Comparison of ENCODE assay signal across 16 mouse cellular contexts in the genomic region with DNA sequence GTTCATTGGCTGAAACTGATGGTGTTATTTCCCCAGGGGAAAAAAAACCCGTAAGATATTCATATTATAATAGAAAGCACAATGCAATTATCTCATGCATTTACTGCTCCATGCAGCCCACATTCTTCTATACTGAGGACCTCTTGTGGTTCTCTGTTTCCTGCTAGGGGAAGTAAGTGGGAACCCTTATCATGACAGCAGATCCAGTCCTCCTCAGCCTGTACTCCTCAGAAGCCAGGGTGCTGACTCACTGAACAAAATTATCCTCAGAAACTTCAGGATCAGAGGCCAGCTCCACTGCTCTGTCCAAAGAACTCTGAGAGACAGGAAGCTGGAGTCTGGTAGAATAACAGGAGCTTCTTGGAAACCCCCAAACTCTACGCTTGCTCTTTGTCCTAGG. TPM values are rescaled to one million over a fixed set of nuclear protein-coding genes. Genes with fewer than 3 reads are reported as not detected.
DNase-seq lines count a peak whose midpoint lies in the region; ATAC-seq lines count a peak whose summit lies in the region.
"Had no signal": no experiment of that assay in that cellular context is flagged by ENCODE, and none has a peak within 500 bp of the region (broad histone marks: within the 10 kb centered on the region; RNA-seq: fewer than 3 reads in every experiment).

No protein-coding gene starts in this region.

- no peak overlapping the region for H3K4me2 ChIP-seq in liver, embryonic 11.5 days
- H3K4me2 ChIP-seq in liver, embryonic 13.5 days = no peak overlapping the region
- no peak overlapping the region for H3K4me2 ChIP-seq in midbrain, embryonic 15.5 days
- H3K4me2 ChIP-seq: forebrain, embryonic 12.5 days; intestine, embryonic 15.5 days; limb, embryonic 15.5 days; neural tube, embryonic 13.5 days; stomach, embryonic 15.5 days had no signal

- H3K4me3 ChIP-seq in liver, embryonic 11.5 days (ENCODE audit: low read depth, low read length) = no peak overlapping the region
- H3K4me3 ChIP-seq in liver, embryonic 13.5 days (replicated peaks) = no peak overlapping the region
- H3K4me3 ChIP-seq in midbrain, embryonic 15.5 days = no peak overlapping the region
- H3K4me3 ChIP-seq: forebrain, embryonic 12.5 days; hindbrain, embryonic 10.5 days; intestine, embryonic 15.5 days; limb, embryonic 15.5 days; neural tube, embryonic 13.5 days; stomach, embryonic 15.5 days had no signal

- 36% methylated on average over 2 of the region's 2 CpGs for WGBS in liver, embryonic 11.5 days
- 11% methylated on average over 2 of the region's 2 CpGs for WGBS in liver, embryonic 13.5 days (ENCODE audit: insufficient replicate concordance)
- 76% methylated on average over 2 of the region's 2 CpGs for WGBS in midbrain, embryonic 15.5 days

- no peaks in the 10 kb centered on the region for H3K9me3 ChIP-seq in liver, embryonic 11.5 days (ENCODE audit: control insufficient read depth, low read length)
- H3K9me3 ChIP-seq in liver, embryonic 13.5 days (replicated peaks) = no peaks in the 10 kb centered on the region
- H3K9me3 ChIP-seq in midbrain, embryonic 15.5 days = no peaks in the 10 kb centered on the region
- H3K9me3 ChIP-seq: forebrain, embryonic 12.5 days; hindbrain, embryonic 10.5 days; intestine, embryonic 15.5 days; limb, embryonic 15.5 days; neural tube, embryonic 13.5 days; stomach, embryonic 15.5 days had no signal

- no peaks in the 10 kb centered on the region for H3K36me3 ChIP-seq in liver, embryonic 11.5 days (ENCODE audit: control insufficient read depth, insufficient read depth, low read length)
- no peaks in the 10 kb centered on the region for H3K36me3 ChIP-seq in liver, embryonic 13.5 days
- H3K36me3 ChIP-seq in midbrain, embryonic 15.5 days (replicated peaks) = peaks cover 4% of the 10 kb centered on the region; the same call in 1 of the 2 replicates
- H3K36me3 ChIP-seq: forebrain, embryonic 12.5 days; hindbrain, embryonic 10.5 days; intestine, embryonic 15.5 days; limb, embryonic 15.5 days; neural tube, embryonic 13.5 days; stomach, embryonic 15.5 days had no signal

- no peak overlapping the region for H3K27ac ChIP-seq in liver, embryonic 11.5 days (ENCODE audit: low read depth, low read length)
- no peak overlapping the region; the same call in 1 of the 2 replicates for H3K27ac ChIP-seq in liver, embryonic 13.5 days
- no peak overlapping the region for H3K27ac ChIP-seq in midbrain, embryonic 15.5 days
- H3K27ac ChIP-seq: forebrain, embryonic 12.5 days; hindbrain, embryonic 10.5 days; intestine, embryonic 15.5 days; limb, embryonic 15.5 days; neural tube, embryonic 13.5 days; stomach, embryonic 15.5 days had no signal

- DNase-seq in liver, embryonic 11.5 days (ENCODE audit: low spot score) = no peak
- DNase-seq in liver (no peak), MN1 (ENCODE audit: low spot score) (peak; percentile 11)
- no peak for DNase-seq in liver, embryonic 13.5 days
- peak; percentile 53 for DNase-seq in thymus, postnatal 25 days
- no peak for DNase-seq in urinary bladder, postnatal 10 days (ENCODE audit: low spot score)
- DNase-seq: adrenal gland, postnatal 25 days; cerebellum, postnatal 25 days; lung, postnatal 4 days had no signal

- no peaks in the 10 kb centered on the region for H3K27me3 ChIP-seq in liver, embryonic 11.5 days (replicated peaks; ENCODE audit: control insufficient read depth, insufficient read depth, low read length)
- no peaks in the 10 kb centered on the region for H3K27me3 ChIP-seq in liver, embryonic 13.5 days
- H3K27me3 ChIP-seq in midbrain, embryonic 15.5 days (replicated peaks) = no peaks in the 10 kb centered on the region
- H3K27me3 ChIP-seq: forebrain, embryonic 12.5 days; intestine, embryonic 15.5 days; limb, embryonic 15.5 days; neural tube, embryonic 13.5 days; stomach, embryonic 15.5 days had no signal

- H3K4me1 ChIP-seq in liver, embryonic 11.5 days (replicated peaks; ENCODE audit: control insufficient read depth, insufficient read depth, low read length) = no peaks in the 10 kb centered on the region; the same call in 1 of the 2 replicates
- H3K4me1 ChIP-seq in liver, embryonic 13.5 days (replicated peaks) = peaks cover 5% of the 10 kb centered on the region; the same call in 1 of the 2 replicates
- H3K4me1 ChIP-seq in midbrain, embryonic 15.5 days = peaks cover 3% of the 10 kb centered on the region; the same call in 1 of the 2 replicates
- H3K4me1 ChIP-seq: forebrain, embryonic 12.5 days; hindbrain, embryonic 10.5 days; intestine, embryonic 15.5 days; limb, embryonic 15.5 days; neural tube, embryonic 13.5 days; stomach, embryonic 15.5 days had no signal

- no peak overlapping the region for H3K9ac ChIP-seq in liver, embryonic 11.5 days (ENCODE audit: low read depth, low read length)
- H3K9ac ChIP-seq in liver, embryonic 13.5 days = no peak overlapping the region
- no peak overlapping the region for H3K9ac ChIP-seq in midbrain, embryonic 15.5 days
- H3K9ac ChIP-seq: forebrain, embryonic 12.5 days; intestine, embryonic 15.5 days; limb, embryonic 15.5 days; neural tube, embryonic 13.5 days; stomach, embryonic 15.5 days had no signal

- ATAC-seq in liver, embryonic 11.5 days (replicated peaks; ENCODE audit: low FRiP score) = peak; percentile 81
- ATAC-seq in liver, embryonic 13.5 days (ENCODE audit: low read depth) = peak; percentile 76
- no peak for ATAC-seq in midbrain, embryonic 15.5 days (replicated peaks)
- ATAC-seq: intestine, embryonic 15.5 days had no signal

RNA-seq across cellular contexts. Expression of gene Arpp21, which starts 10.7 kb away (rescaled TPM):
- polyA plus RNA-seq in liver, embryonic 11.5 days (2014; fragmentation: Nextera tagmentation; extraction: Ambion mirVana) = 0.93 and 1.3 TPM in 2 replicates
- 0.81 and 1.1 TPM in 2 replicates for polyA plus RNA-seq in liver, embryonic 13.5 days (2015; fragmentation: Nextera tagmentation; extraction: Ambion mirVana)
- 52.1 and 56.4 TPM in 2 replicates for polyA plus RNA-seq in midbrain, embryonic 15.5 days (2015; fragmentation: Nextera tagmentation; extraction: Ambion mirVana)

Comparison
In these comparisons a context has a peak if more than half of its experiments do, and no peak if none do; other contexts are left out.
1. DNase-seq: peak in MN1 (single experiment) and thymus, postnatal 25 days (single experiment); none in liver, embryonic 11.5 days (single experiment), liver (single experiment), liver, embryonic 13.5 days (single experiment) and urinary bladder, postnatal 10 days (single experiment).
2. RNA of gene Arpp21, which starts 10.7 kb away (polyA plus RNA-seq): 52.1 to 56.4 TPM in midbrain, embryonic 15.5 days; 0.93 to 1.3 TPM in liver, embryonic 11.5 days and 0.81 to 1.1 TPM in liver, embryonic 13.5 days; every median in the first group is over 10 times any median in the second.